Mouse (Mus musculus): Measurements from ENCODE around the gene Ccdc6. TPM values are rescaled to one million over a fixed set of nuclear protein-coding genes. Genes with fewer than 3 reads are reported as not detected.

Gene Ccdc6
- polyA plus RNA-seq (2015; fragmentation: Nextera tagmentation; extraction: Ambion mirVana) = 13.7 and 15.9 TPM in 2 replicates

DNA sequence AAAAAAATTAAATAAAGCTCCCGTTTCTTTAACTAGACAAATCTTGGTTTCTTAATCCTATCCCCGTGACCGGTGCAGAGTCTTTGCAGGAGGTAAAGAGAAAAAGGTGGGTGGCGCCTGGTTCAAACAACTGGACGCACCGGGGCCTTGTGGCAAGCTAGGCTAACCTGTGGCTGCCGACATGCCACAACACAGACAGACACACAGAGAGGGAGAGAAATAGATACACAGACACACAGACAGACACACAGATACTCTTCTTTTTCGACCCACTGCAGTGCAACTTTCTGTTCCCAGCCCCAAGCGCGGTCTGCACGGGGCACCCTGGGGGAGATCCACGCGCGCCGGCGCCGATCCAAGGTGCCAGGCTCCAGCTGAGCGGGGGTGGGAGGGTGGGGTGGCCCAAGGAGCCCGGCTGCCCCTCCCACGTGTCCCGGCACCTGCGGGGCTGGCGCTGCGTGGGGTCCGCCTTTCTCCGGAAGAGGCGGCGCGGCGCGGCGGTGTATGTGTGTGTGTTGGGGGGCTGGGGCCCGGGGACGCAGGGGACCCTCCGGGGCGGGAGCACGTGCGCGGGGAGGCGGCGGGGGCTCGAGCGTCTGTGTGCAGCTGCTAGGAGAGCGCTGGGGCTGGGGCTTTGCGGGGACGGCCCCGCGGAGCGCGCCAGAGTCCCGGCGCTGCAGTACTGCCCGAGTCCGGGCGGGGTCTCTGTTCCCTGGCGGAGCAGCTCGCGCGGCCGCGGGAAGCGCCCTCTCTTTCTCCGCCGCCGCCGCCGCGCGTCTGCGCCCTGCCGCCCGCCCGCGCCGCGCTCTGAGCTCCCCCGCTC is at the start of gene Ccdc6:
Gene Ccdc6, plus strand, starts transcription at position 756 of the 823 bp plus-strand sequence.
- peak; percentile 83 for ATAC-seq (ENCODE audit: insufficient read depth, low FRiP score, low read depth)
- Histone ChIP-seq H3K4me1 (peaks cover 28% of the 10 kb centered on the region), H3K27ac (peak within 1 kb of the TSS; percentile 90), H3K4me2 (peak within 1 kb of the TSS; percentile 81), H3K4me3 (replicated peaks) (peak within 1 kb of the TSS; percentile 97), H3K36me3 (no peaks in the 10 kb centered on the region), H3K27me3 (replicated peaks) (no peaks in the 10 kb centered on the region), H3K9me3 (no peaks in the 10 kb centered on the region), H3K9ac (peak within 1 kb of the TSS; percentile 88)
- WGBS = 1% methylated on average over 26 of the region's 77 CpGs

DNA sequence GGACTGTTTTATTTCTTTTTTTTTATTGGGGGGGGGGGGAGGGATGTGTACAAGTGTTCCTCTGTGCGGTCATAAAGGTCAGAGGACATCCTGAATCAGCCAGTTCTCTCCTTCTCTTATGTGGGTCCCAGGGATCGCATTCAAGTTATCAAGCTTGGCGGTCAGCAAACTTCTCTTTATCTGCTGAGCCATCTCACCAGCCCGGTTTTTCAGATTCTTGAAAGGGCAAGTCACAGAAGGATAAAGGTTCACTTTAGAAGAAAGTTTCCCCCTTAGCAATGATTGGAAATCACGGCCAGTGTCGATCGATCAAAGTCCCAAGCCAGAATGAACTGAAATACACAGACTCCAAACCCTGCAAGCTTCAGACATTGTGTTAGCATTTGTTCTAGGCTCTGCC is 47.1 kb upstream of the Ccdc6 start:
- H3K9me3 ChIP-seq = no peaks in the 10 kb centered on the region
- 67% methylated on average over 7 of the region's 7 CpGs for WGBS
- H3K4me2 ChIP-seq = no peak overlapping the region
- no peak overlapping the region for H3K27ac ChIP-seq
- no peak overlapping the region for H3K9ac ChIP-seq
- H3K36me3 ChIP-seq = no peaks in the 10 kb centered on the region
- ATAC-seq (ENCODE audit: insufficient read depth, low FRiP score, low read depth) = no peak
- no peak overlapping the region for H3K4me3 ChIP-seq (replicated peaks)
- H3K27me3 ChIP-seq (replicated peaks) = no peaks in the 10 kb centered on the region
- H3K4me1 ChIP-seq = no peaks in the 10 kb centered on the region

DNA sequence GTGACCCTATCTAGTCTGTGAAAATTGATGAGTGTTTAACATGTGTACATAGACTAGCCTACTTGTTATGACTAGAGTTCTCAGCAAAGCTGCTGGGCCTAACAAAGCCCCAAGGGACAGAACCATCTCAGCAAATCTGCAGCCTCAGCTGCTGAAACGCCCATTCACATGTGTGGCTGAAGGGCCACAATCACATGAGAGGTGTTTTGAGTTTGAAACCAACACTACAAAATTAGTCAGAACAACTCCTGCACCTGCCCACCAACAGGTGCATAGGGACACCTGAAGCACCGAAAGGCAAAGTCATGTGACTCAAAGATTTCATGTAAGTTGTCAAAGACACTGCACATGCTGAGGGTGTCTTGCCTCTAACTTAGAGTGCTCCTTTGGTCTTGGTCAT is 41.6 kb upstream of the Ccdc6 start:
- no peaks in the 10 kb centered on the region for H3K27me3 ChIP-seq (replicated peaks)
- H3K9ac ChIP-seq = no peak overlapping the region
- WGBS = 88% methylated on average over 2 of the region's 2 CpGs
- ATAC-seq (ENCODE audit: insufficient read depth, low FRiP score, low read depth) = no peak
- no peaks in the 10 kb centered on the region for H3K4me1 ChIP-seq
- H3K4me2 ChIP-seq = no peak overlapping the region
- H3K27ac ChIP-seq = no peak overlapping the region
- no peaks in the 10 kb centered on the region for H3K9me3 ChIP-seq
- no peaks in the 10 kb centered on the region for H3K36me3 ChIP-seq
- H3K4me3 ChIP-seq (replicated peaks) = no peak overlapping the region

DNA sequence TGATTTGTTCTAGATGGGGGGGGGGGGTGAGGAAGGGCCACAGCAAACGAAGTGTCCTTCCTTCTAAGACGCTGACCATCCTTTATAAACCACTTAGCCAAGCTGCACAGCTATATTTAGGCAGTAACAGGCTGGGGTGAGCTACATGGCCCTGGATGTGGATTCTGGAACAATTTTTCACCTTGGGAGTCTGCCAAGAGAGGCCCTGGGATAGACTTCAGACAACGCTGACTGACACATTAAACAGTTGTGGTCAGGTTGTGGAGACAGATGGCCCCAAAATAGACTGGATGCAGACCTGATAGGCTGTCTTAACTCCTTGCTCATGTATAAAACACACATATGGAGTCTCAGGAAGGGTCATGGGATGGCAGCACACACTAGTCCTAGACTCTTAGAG is 39.9 kb upstream of the Ccdc6 start:
- ATAC-seq (ENCODE audit: insufficient read depth, low FRiP score, low read depth) = peak; percentile 39; the same call in 1 of the 2 replicates
- Histone ChIP-seq H3K4me3 (replicated peaks) (no peak overlapping the region), H3K27me3 (replicated peaks) (no peaks in the 10 kb centered on the region), H3K9me3 (no peaks in the 10 kb centered on the region), H3K4me2 (no peak overlapping the region), H3K27ac (no peak overlapping the region), H3K4me1 (no peaks in the 10 kb centered on the region), H3K36me3 (no peaks in the 10 kb centered on the region), H3K9ac (no peak overlapping the region)
- WGBS = 35% methylated on average over 3 of the region's 3 CpGs

DNA sequence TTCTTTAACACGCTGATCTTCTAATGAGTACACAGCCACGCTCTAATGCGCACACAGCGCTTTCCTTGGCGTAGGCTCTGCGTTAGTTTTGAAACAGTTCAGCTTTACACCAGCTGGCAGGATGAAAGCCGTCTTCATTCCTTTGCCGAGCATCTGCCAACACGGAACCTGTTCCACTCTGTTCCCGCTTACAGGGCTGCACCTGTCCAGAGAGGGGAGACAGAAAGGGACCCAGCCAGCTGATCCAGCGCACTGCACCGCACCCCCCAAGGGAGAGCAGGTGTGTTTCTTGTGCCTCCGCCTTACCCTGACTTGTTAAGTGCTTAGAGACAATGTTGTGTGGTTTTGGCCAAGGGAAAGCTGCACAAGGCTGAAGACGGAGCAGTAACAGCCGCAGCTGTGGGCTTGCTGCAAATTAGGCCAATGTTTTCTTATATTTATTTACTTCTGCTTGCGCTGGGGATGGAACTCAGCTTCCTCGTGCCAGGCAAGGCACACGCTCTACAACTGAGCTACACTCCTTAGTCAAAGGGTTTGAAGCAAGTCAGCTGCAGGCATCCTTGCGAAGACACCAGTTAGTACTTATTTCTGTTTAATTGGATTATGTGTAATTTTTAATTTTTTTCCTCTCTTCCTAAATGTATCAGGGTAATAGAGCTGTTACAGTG is 36.8 kb upstream of the Ccdc6 start:
- H3K27ac ChIP-seq = no peak overlapping the region
- ATAC-seq (ENCODE audit: insufficient read depth, low FRiP score, low read depth) = no peak
- no peak overlapping the region for H3K9ac ChIP-seq
- 51% methylated on average over 19 of the region's 19 CpGs for WGBS
- H3K9me3 ChIP-seq = no peaks in the 10 kb centered on the region
- no peaks in the 10 kb centered on the region for H3K27me3 ChIP-seq (replicated peaks)
- H3K4me3 ChIP-seq (replicated peaks) = no peak overlapping the region
- no peaks in the 10 kb centered on the region for H3K4me1 ChIP-seq
- H3K4me2 ChIP-seq = no peak overlapping the region
- no peaks in the 10 kb centered on the region for H3K36me3 ChIP-seq

DNA sequence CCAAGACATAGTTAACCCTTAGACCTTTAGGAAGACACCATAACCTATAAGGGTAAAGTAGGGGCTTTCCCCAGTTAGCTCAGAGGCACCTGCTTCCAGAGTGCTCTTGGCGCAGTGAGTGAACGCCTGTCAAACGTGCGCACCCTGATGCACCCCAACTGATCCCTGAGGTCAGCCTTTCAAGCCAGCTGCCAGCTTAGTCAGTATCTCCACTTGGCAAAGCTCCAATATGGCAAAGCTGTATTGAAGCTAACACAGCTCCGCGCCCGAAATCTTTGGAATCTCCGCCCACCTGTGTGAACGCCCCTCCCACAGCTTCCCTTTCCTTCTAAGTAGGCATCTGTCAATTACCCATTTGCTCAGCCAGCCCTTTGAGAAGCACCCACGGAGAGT is 36.2 kb upstream of the Ccdc6 start:
- Histone ChIP-seq H3K4me1 (no peaks in the 10 kb centered on the region), H3K27ac (no peak overlapping the region), H3K9me3 (no peaks in the 10 kb centered on the region), H3K27me3 (replicated peaks) (no peaks in the 10 kb centered on the region), H3K36me3 (no peaks in the 10 kb centered on the region), H3K4me3 (replicated peaks) (no peak overlapping the region), H3K9ac (no peak overlapping the region), H3K4me2 (0 out of 2 replicates have a peak overlapping the region, but pooled peaks have one; percentile 11)
- 33% methylated on average over 10 of the region's 10 CpGs for WGBS
- ATAC-seq (ENCODE audit: insufficient read depth, low FRiP score, low read depth) = no peak

DNA sequence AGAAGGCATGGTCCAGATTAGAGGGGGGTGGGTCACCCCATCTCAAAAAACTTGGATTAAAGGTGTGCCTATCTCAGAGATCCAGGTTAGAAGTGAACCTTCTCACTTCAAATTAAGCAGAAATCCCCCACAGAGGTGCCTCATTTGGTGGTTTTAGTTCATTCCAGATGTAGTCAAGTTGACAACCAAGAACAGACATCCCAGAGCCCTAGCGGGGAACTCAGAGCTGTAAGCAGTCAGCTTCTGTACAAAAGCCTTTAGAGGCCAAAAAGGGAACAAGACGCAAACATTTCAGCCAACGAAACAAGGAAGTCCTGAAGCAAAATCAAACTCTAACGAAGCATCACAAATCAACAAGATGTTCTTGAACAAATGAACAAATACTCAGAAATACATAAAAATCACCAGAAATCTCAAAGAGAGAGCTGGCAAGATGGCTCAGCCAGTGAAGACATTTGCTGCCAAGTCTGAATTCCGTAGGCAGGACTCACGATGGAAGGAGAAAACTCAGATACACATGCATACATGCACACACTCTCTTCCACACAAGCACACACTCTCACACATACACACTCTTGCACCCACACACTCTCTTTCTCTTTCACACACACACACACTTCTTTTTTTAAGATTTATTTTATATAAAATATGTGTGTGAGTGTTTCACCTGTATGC is 32.9 kb upstream of the Ccdc6 start:
- no peaks in the 10 kb centered on the region for H3K4me1 ChIP-seq
- H3K4me3 ChIP-seq (replicated peaks) = no peak overlapping the region
- H3K4me2 ChIP-seq = no peak overlapping the region
- no peak for ATAC-seq (ENCODE audit: insufficient read depth, low FRiP score, low read depth)
- H3K27ac ChIP-seq = no peak overlapping the region
- 85% methylated on average over 6 of the region's 6 CpGs for WGBS
- no peaks in the 10 kb centered on the region for H3K36me3 ChIP-seq
- no peaks in the 10 kb centered on the region for H3K9me3 ChIP-seq
- H3K9ac ChIP-seq = no peak overlapping the region
- H3K27me3 ChIP-seq (replicated peaks) = no peaks in the 10 kb centered on the region

DNA sequence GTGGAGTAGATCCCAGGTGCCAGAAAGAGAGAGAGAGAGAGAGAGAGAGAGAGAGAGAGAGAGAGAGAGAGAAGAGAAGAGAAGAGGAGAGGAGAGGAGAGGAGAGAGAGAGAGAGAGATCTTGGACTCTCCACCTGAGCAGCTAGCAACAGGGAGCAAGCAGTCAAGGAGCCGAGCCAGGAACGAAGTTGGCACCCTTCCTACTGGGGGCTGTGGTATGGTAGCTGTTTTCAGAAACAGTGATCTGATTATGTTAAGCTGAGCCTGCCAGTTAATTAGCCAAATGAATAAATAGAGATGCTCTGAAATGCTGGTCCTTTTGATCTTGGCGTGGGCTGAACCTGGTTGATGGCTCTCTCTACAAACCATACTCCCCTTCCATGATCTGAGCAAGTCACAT is 31.7 kb upstream of the Ccdc6 start:
- H3K9me3 ChIP-seq = no peaks in the 10 kb centered on the region
- no peaks in the 10 kb centered on the region for H3K27me3 ChIP-seq (replicated peaks)
- no peak overlapping the region for H3K9ac ChIP-seq
- no peak overlapping the region for H3K27ac ChIP-seq
- H3K4me1 ChIP-seq = no peaks in the 10 kb centered on the region
- 76% methylated on average over 3 of the region's 3 CpGs for WGBS
- no peaks in the 10 kb centered on the region for H3K36me3 ChIP-seq
- no peak overlapping the region for H3K4me3 ChIP-seq (replicated peaks)
- no peak overlapping the region for H3K4me2 ChIP-seq
- no peak for ATAC-seq (ENCODE audit: insufficient read depth, low FRiP score, low read depth)

DNA sequence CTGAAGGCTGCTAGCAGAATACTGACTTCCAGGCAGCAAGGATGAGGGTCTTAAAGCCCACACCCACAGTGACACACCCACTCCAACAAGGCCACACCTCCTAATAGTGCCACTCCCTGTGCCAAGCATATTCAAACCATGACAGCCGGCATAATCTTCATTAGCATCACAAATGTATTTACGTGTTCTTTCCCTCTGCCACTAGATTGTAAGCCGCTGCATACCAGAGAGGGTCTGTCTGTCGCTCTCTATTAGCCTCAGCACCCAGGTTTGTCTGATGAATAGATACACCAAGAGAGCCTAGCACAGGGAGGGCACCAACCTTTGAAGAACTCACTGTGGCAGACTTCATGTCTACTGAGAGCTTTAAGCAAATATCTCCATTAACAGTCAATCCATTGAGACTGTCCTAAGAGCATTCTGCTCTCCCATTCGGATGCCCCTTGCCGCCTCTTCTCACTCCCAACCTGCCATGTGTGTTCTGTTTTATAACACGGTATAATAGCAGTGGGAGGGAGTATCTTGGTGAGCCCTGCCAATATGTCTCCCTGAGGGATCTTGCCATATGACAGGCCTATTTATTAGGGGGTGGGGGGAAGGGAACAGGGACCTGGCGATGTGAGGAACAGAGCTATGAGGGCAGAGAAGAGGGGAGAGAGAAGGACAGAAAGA is 30.3 kb upstream of the Ccdc6 start:
- no peaks in the 10 kb centered on the region for H3K4me1 ChIP-seq
- H3K9ac ChIP-seq = no peak overlapping the region
- no peak overlapping the region for H3K4me3 ChIP-seq (replicated peaks)
- no peak overlapping the region for H3K27ac ChIP-seq
- H3K36me3 ChIP-seq = no peaks in the 10 kb centered on the region
- H3K9me3 ChIP-seq = no peaks in the 10 kb centered on the region
- no peaks in the 10 kb centered on the region for H3K27me3 ChIP-seq (replicated peaks)
- no peak for ATAC-seq (ENCODE audit: insufficient read depth, low FRiP score, low read depth)
- no peak overlapping the region for H3K4me2 ChIP-seq
- 59% methylated on average over 8 of the region's 8 CpGs for WGBS

DNA sequence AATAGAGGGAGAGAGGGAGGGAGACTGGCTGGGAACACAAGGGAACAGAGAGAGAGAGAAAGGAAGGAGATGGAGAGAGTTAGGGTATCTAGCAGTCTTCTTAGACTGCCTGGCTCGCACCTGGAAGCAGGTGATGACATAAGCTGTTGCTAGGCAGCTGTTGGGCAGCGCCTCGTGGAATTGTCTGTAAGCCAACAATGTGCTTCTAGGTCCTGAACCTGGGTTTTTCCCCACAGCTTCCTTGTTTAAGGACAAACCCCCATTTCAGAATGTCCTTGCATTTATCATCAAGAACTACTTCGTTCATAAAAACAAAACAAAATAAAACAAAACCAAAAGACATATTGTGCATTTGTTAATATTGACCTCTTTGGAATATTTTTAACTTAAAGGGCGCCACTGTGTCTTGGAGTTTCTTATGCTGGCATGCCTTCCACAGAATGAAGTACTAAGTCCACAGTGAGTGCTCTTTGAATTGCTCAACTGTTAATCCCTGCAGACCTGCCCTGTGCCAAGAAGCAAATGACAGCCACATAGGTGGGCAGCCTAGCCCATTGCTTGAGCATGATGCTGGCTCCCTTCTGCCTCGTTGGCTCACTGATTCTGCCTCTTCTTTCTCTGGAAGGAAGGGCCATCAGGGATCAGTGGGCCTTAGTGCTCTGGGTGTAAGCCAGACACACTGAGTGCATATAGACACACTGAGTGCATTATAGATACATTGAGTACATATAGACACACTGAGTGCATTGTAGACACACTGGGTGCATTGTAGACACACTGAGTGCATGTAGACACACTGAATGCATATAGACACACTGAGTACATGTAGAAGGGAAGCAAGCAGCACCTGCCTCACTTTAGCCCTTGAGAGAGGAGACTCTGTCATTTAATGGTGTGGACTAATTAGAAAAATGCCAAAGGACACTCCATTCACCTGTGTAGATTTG is 29.5 kb upstream of the Ccdc6 start:
- no peak overlapping the region for H3K4me3 ChIP-seq (replicated peaks)
- no peaks in the 10 kb centered on the region for H3K4me1 ChIP-seq
- WGBS = 45% methylated on average over 6 of the region's 6 CpGs
- no peak overlapping the region for H3K27ac ChIP-seq
- H3K36me3 ChIP-seq = no peaks in the 10 kb centered on the region
- H3K27me3 ChIP-seq (replicated peaks) = no peaks in the 10 kb centered on the region
- H3K9me3 ChIP-seq = no peaks in the 10 kb centered on the region
- ATAC-seq (ENCODE audit: insufficient read depth, low FRiP score, low read depth) = no peak
- H3K9ac ChIP-seq = no peak overlapping the region
- no peak overlapping the region for H3K4me2 ChIP-seq

DNA sequence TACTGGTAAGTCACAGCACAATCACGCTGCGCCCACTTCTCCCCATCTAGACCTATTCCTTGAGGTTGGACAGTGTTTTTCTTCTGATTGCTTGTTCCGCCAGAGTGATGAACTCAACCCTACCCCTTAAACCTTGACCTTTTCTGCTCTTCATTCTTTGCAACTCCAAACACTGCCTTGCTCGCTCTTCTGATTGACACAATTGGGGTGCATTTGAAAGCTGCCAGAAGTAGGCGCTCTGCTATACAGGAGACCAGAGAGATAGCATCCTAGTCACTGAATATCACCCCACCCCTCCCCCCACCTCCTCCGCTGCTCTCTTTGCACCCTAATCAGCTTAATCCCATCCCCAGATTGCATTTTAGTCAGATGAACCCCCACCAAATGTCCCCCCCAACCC is 27.6 kb upstream of the Ccdc6 start:
- Histone ChIP-seq H3K4me3 (replicated peaks) (no peak overlapping the region), H3K9ac (no peak overlapping the region), H3K9me3 (no peaks in the 10 kb centered on the region), H3K4me1 (no peaks in the 10 kb centered on the region), H3K4me2 (no peak overlapping the region), H3K36me3 (no peaks in the 10 kb centered on the region), H3K27me3 (replicated peaks) (no peaks in the 10 kb centered on the region), H3K27ac (no peak overlapping the region)
- WGBS = 51% methylated on average over 6 of the region's 6 CpGs
- ATAC-seq (ENCODE audit: insufficient read depth, low FRiP score, low read depth) = no peak

Measured in stomach, embryonic 15.5 days (tissue).